Mouse (Mus musculus) testis, adult 2 months (tissue): Measurements from ENCODE around the gene Cog5.

Source experiments
- CTCF ChIP-seq: fragments of 200-500 bp; IDR thresholded peaks from 2 replicates; pipeline ENCODE4 v1.5.1; 2012; ENCODE audit warnings: low read depth, mild to moderate bottlenecking, inconsistent platforms, low read length, moderate library complexity; ENCODE audit not compliant: control insufficient read depth, insufficient read depth, insufficient replicate concordance
- POLR2A ChIP-seq: fragments of 200-500 bp; IDR thresholded peaks from 2 replicates; pipeline ENCODE4 v1.6.1; 2012; ENCODE audit warnings: low read depth, mild to moderate bottlenecking, inconsistent platforms, low read length, moderate library complexity; ENCODE audit not compliant: control insufficient read depth

- no peak for TF ChIP-seq CTCF
- no peak for TF ChIP-seq POLR2A
Measured at GRCm38 (mm10) chr12:31862668-31863538, 208.2 kb downstream of the Cog5 start.
